Mouse (Mus musculus) activated CD4-positive, CD25-positive, alpha-beta regulatory T cell (primary cell): Measurements from ENCODE around the gene Stap1. TPM values are rescaled to one million over a fixed set of nuclear protein-coding genes. Genes with fewer than 3 reads are reported as not detected.

Experiments used
- polyA plus RNA-seq, 2 experiments: library from polyadenylated mRNA; unstranded; fragments of 100-300 nt; shearing (Covaris generic); gene quantifications; one replicate each; pipeline ENCODE4 v1.2.1; 2017

Gene Stap1
- polyA plus RNA-seq, result 10 to 100 TPM; 47.1 to 79.0 TPM

DNA sequence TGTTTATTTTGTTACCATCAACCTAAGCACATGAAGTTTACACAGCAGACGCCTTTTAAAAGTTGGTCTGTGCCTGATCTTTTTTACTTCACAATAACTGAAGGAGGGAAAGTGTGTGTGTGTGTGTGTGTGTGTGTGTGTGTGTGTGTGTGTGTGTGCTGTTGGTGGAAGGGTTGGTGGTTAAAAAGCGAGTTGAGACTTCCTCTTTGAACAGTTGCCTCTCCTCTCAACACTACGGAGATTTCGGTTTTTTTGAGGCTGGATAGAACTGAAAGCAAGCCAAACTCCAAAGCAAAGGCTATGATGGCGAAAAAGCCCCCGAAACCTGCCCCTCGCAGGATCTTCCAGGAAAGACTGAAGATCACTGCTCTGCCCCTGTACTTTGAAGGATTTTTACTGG lies at the start of gene Stap1:
TSS of gene Stap1 (plus strand) at position 209 of the 400 bp plus-strand sequence.

DNA sequence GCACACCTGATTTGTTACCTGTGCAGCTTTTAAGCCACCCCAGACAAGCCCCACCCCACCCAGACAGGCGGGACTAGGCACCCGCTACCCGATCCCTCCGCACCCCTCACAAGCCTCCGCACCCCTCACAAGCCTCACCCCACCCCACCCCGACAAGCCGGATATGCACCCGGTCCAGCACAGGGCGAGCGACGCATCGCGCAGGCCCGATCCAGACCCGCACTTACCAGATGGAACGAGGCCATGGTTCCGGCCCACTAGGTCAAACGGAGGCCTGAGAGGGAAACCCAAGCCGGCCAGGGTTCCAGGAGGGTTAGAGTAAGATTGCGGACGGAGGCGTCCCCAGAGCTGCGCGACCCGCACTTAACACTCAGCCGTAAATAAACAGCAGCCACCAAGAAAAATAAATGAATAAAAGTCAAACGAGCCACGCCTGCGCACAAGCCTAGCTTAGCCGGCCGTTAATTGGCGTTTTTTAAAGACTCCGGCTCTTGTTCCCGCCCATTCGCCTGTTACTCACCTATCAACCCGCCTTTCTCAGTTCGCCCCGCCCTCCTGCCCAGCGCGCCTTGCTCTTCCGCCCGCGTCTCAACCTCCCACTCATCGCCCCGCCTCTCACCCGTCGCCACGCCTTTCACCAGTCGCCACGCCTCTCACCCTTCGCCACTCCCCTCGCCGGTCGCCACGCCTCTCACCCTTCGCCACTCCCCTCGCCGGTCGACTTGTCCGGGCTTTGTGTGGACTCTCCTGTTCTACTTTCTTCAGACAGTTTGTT lies 6.3 kb upstream of the Stap1 start, which contains the start of gene Cenpc1:
TSS of gene Cenpc1 (minus strand) at position 483 of the 775 bp plus-strand sequence.

Other genes with a start within 250 kb of the Stap1 start
- gene Cenpc1, start 6.2 kb upstream of the Stap1 start, polyA plus RNA-seq, result 10 to 100 TPM; 18.3 to 18.4 TPM
- gene Uba6, start 101.1 kb downstream of the Stap1 start, polyA plus RNA-seq, result 10 to 100 TPM; 15.9 to 18.0 TPM
- gene Gnrhr, start 126.2 kb downstream of the Stap1 start, polyA plus RNA-seq, result under 1 TPM in 1 of 2 experiments, not detected in 1; 0.34 TPM
- not detected for gene Tmprss11c, start 217.6 kb downstream of the Stap1 start, polyA plus RNA-seq